Mouse (Mus musculus) embryonic facial prominence, embryonic 13.5 days (tissue): ENCODE data around the gene Dnah10. TPM values are rescaled to one million over a fixed set of nuclear protein-coding genes. Genes with fewer than 3 reads are reported as not detected.
A peak's percentile ranks its signal among the peaks of the same experiment; 100 is the strongest.

Experiments used
- ATAC-seq: fragments of 200-750 bp; cut with Nextera tagmentation; 2 replicates; pipeline ENCODE4 v1.8.0; 2017; ENCODE audit warnings: low read depth; ENCODE audit not compliant: insufficient number of reproducible peaks, insufficient read depth, low FRiP score, low TSS enrichment
- H3K27ac ChIP-seq: fragments of 300-500 bp; sonication (generic); 2 replicates; pipeline ENCODE4 v1.5.1; 2015; ENCODE audit warnings: moderate library complexity, mild to moderate bottlenecking, inconsistent platforms
- H3K27me3 ChIP-seq: fragments of 300-500 bp; sonication (generic); 2 replicates; pipeline ENCODE4 v1.6.1; 2015; ENCODE audit warnings: mild to moderate bottlenecking, inconsistent platforms
- H3K36me3 ChIP-seq: fragments of 300-500 bp; sonication (generic); 2 replicates; pipeline ENCODE4 v1.6.1; 2015; ENCODE audit warnings: mild to moderate bottlenecking, inconsistent platforms
- H3K4me1 ChIP-seq: fragments of 300-500 bp; sonication (generic); 2 replicates; pipeline ENCODE4 v1.6.1; 2015; ENCODE audit warnings: inconsistent platforms
- H3K4me2 ChIP-seq: fragments of 300-500 bp; sonication (generic); 2 replicates; pipeline ENCODE4 v1.6.1; 2015; ENCODE audit warnings: moderate library complexity, mild to moderate bottlenecking, inconsistent platforms
- H3K4me3 ChIP-seq: fragments of 300-500 bp; sonication (generic); 2 replicates; pipeline ENCODE4 v1.5.1; 2015; ENCODE audit warnings: mild to moderate bottlenecking, inconsistent platforms
- H3K9ac ChIP-seq: fragments of 300-500 bp; sonication (generic); 2 replicates; pipeline ENCODE4 v1.6.1; 2015; ENCODE audit warnings: mild to moderate bottlenecking, inconsistent platforms
- H3K9me3 ChIP-seq: fragments of 300-500 bp; sonication (generic); 2 replicates; pipeline ENCODE4 v1.6.1; 2016; ENCODE audit warnings: inconsistent platforms
- WGBS: fragments of 180-500 bp; shearing (Covaris S2); methylation state at CpG from one replicate; pipeline ENCODE4 v1.1.7; 2015; ENCODE audit warnings: mixed read lengths; 5-methylcytosine and 5-hydroxymethylcytosine counted together
- polyA plus RNA-seq: library from polyadenylated mRNA; unstranded; fragments of >200 nt; fragmentation: Nextera tagmentation; extraction: Ambion mirVana; gene quantifications from 2 replicates; pipeline ENCODE4 v1.2.1, GENCODE M21; 2015

The Dnah10 gene
- polyA plus RNA-seq, 1 experiment from 2014 or later: 0.06 TPM

- Histone ChIP-seq H3K27ac (no peak overlapping the region), H3K4me1 (0 out of 2 replicates have a peak, but pooled peaks cover 3% of the 10 kb centered on the region), H3K9ac (no peak overlapping the region), H3K4me3 (no peak overlapping the region), H3K36me3 (no peaks in the 10 kb centered on the region), H3K27me3 (no peaks in the 10 kb centered on the region), H3K9me3 (0 out of 2 replicates have a peak, but pooled peaks cover 7% of the 10 kb centered on the region), H3K4me2 (no peak overlapping the region)
- no peak for ATAC-seq
- WGBS: 54% methylated on average over 5 of the region's 5 CpGs
Observed at GRCm38 (mm10) chr5:124814797-124815196, 89.9 kb downstream of the Dnah10 start.

- no peaks in the 10 kb centered on the region for H3K27me3 ChIP-seq
- H3K4me1 ChIP-seq: 0 out of 2 replicates have a peak, but pooled peaks cover 8% of the 10 kb centered on the region
- H3K9ac ChIP-seq: no peak overlapping the region
- H3K36me3 ChIP-seq: no peaks in the 10 kb centered on the region
- WGBS: 81% methylated on average over 15 of the region's 15 CpGs
- H3K27ac ChIP-seq: no peak overlapping the region
- H3K4me3 ChIP-seq: no peak overlapping the region
- no peak for ATAC-seq
- no peak overlapping the region for H3K4me2 ChIP-seq
- 0 out of 2 replicates have a peak, but pooled peaks cover 7% of the 10 kb centered on the region for H3K9me3 ChIP-seq
Observed at GRCm38 (mm10) chr5:124817050-124817449, 92.2 kb downstream of the Dnah10 start.

GRCm38 (mm10) chr5:124822128-124822894 is 97.4 kb downstream of the Dnah10 start:
- WGBS: 70% methylated on average over 18 of the region's 18 CpGs
- no peak overlapping the region for H3K27ac ChIP-seq
- H3K9me3 ChIP-seq: 0 out of 2 replicates have a peak, but pooled peaks cover 7% of the 10 kb centered on the region
- 0 out of 2 replicates have a peak, but pooled peaks have one; percentile 15 for ATAC-seq
- no peak overlapping the region for H3K9ac ChIP-seq
- no peaks in the 10 kb centered on the region for H3K27me3 ChIP-seq
- no peak overlapping the region for H3K4me3 ChIP-seq
- H3K4me1 ChIP-seq: peaks cover 14% of the 10 kb centered on the region; the same call in 1 of the 2 replicates
- H3K4me2 ChIP-seq: no peak overlapping the region
- no peaks in the 10 kb centered on the region for H3K36me3 ChIP-seq

GRCm38 (mm10) chr5:124830331-124830730 is 105.4 kb downstream of the Dnah10 start:
- 90% methylated on average over 12 of the region's 12 CpGs for WGBS
- ATAC-seq: no peak
- peaks cover 4% of the 10 kb centered on the region; the same call in 1 of the 2 replicates for H3K36me3 ChIP-seq
- H3K27me3 ChIP-seq: no peaks in the 10 kb centered on the region
- H3K27ac ChIP-seq: no peak overlapping the region
- H3K4me3 ChIP-seq: no peak overlapping the region
- no peaks in the 10 kb centered on the region for H3K4me1 ChIP-seq
- no peak overlapping the region for H3K4me2 ChIP-seq
- H3K9ac ChIP-seq: no peak overlapping the region
- H3K9me3 ChIP-seq: no peaks in the 10 kb centered on the region

- 94% methylated on average over 15 of the region's 15 CpGs for WGBS
- Histone ChIP-seq H3K27ac (no peak overlapping the region), H3K4me3 (no peak overlapping the region), H3K9me3 (no peaks in the 10 kb centered on the region), H3K4me1 (no peaks in the 10 kb centered on the region), H3K27me3 (no peaks in the 10 kb centered on the region), H3K9ac (no peak overlapping the region), H3K4me2 (no peak overlapping the region), H3K36me3 (peaks cover 17% of the 10 kb centered on the region)
- no peak for ATAC-seq
Observed at GRCm38 (mm10) chr5:124835218-124835617, 110.3 kb downstream of the Dnah10 start.

- Histone ChIP-seq H3K4me3 (no peak overlapping the region), H3K36me3 (peaks cover 17% of the 10 kb centered on the region), H3K27ac (no peak overlapping the region), H3K9me3 (no peaks in the 10 kb centered on the region), H3K4me2 (no peak overlapping the region), H3K4me1 (peaks cover 4% of the 10 kb centered on the region; the same call in 1 of the 2 replicates), H3K27me3 (no peaks in the 10 kb centered on the region), H3K9ac (no peak overlapping the region)
- 92% methylated on average over 10 of the region's 10 CpGs for WGBS
- no peak for ATAC-seq
Observed at GRCm38 (mm10) chr5:124836075-124836474, 111.2 kb downstream of the Dnah10 start.

- ATAC-seq: no peak
- Histone ChIP-seq H3K4me2 (no peak overlapping the region), H3K4me3 (no peak overlapping the region), H3K27me3 (no peaks in the 10 kb centered on the region), H3K9me3 (no peaks in the 10 kb centered on the region), H3K9ac (no peak overlapping the region), H3K27ac (no peak overlapping the region), H3K4me1 (peaks cover 4% of the 10 kb centered on the region; the same call in 1 of the 2 replicates), H3K36me3 (peaks cover 17% of the 10 kb centered on the region)
- WGBS: 71% methylated on average over 4 of the region's 4 CpGs
Observed at GRCm38 (mm10) chr5:124836621-124837020, 111.7 kb downstream of the Dnah10 start.

- WGBS: 69% methylated on average over 7 of the region's 7 CpGs
- ATAC-seq: no peak
- Histone ChIP-seq H3K36me3 (peaks cover 14% of the 10 kb centered on the region), H3K4me2 (no peak overlapping the region), H3K27me3 (no peaks in the 10 kb centered on the region), H3K4me3 (no peak overlapping the region), H3K9me3 (no peaks in the 10 kb centered on the region), H3K9ac (no peak overlapping the region), H3K27ac (no peak overlapping the region), H3K4me1 (peaks cover 4% of the 10 kb centered on the region; the same call in 1 of the 2 replicates)
Observed at GRCm38 (mm10) chr5:124840202-124840601, 115.3 kb downstream of the Dnah10 start.

GRCm38 (mm10) chr5:124840669-124841068 is 115.8 kb downstream of the Dnah10 start:
- ATAC-seq: no peak
- Histone ChIP-seq H3K27ac (no peak overlapping the region), H3K27me3 (no peaks in the 10 kb centered on the region), H3K9me3 (no peaks in the 10 kb centered on the region), H3K4me3 (no peak overlapping the region), H3K36me3 (peaks cover 9% of the 10 kb centered on the region), H3K9ac (no peak overlapping the region), H3K4me1 (peaks cover 4% of the 10 kb centered on the region; the same call in 1 of the 2 replicates), H3K4me2 (no peak overlapping the region)
- 83% methylated on average over 2 of the region's 2 CpGs for WGBS

GRCm38 (mm10) chr5:124843386-124843785 is 118.5 kb downstream of the Dnah10 start:
- 82% methylated on average over 8 of the region's 8 CpGs for WGBS
- no peak for ATAC-seq
- H3K4me2 ChIP-seq: no peak overlapping the region
- H3K27me3 ChIP-seq: no peaks in the 10 kb centered on the region
- H3K9me3 ChIP-seq: no peaks in the 10 kb centered on the region
- no peak overlapping the region for H3K27ac ChIP-seq
- H3K36me3 ChIP-seq: peaks cover 4% of the 10 kb centered on the region; the same call in 1 of the 2 replicates
- H3K4me1 ChIP-seq: peaks cover 27% of the 10 kb centered on the region
- H3K4me3 ChIP-seq: no peak overlapping the region
- no peak overlapping the region for H3K9ac ChIP-seq

GRCm38 (mm10) chr5:124844929-124845328 is 120.0 kb downstream of the Dnah10 start:
- H3K36me3 ChIP-seq: no peaks in the 10 kb centered on the region

GRCm38 (mm10) chr5:124847014-124847413 is 122.1 kb downstream of the Dnah10 start:
- H3K4me3 ChIP-seq: no peak overlapping the region
- no peak overlapping the region for H3K4me2 ChIP-seq
- H3K4me1 ChIP-seq: peaks cover 23% of the 10 kb centered on the region
- H3K36me3 ChIP-seq: no peaks in the 10 kb centered on the region
- H3K9me3 ChIP-seq: no peaks in the 10 kb centered on the region
- ATAC-seq: 0 out of 2 replicates have a peak, but pooled peaks have one; percentile 48
- H3K27ac ChIP-seq: peak overlapping the region; percentile 66
- WGBS: 24% methylated on average over 1 of the region's 1 CpGs
- H3K9ac ChIP-seq: no peak overlapping the region
- H3K27me3 ChIP-seq: no peaks in the 10 kb centered on the region

More at GRCm38 (mm10) chr5:124844929-124845328, 120.0 kb downstream of the Dnah10 start:
- ATAC-seq: no peak
- peaks cover 27% of the 10 kb centered on the region for H3K4me1 ChIP-seq
- H3K4me2 ChIP-seq: no peak overlapping the region
- no peaks in the 10 kb centered on the region for H3K9me3 ChIP-seq
- H3K4me3 ChIP-seq: no peak overlapping the region
- H3K27me3 ChIP-seq: no peaks in the 10 kb centered on the region
- no peak overlapping the region for H3K27ac ChIP-seq
- WGBS: 64% methylated on average over 4 of the region's 4 CpGs
- no peak overlapping the region for H3K9ac ChIP-seq
